Mouse (Mus musculus) lung, adult 2 months (tissue): ENCODE measurements around the gene Lpcat3.

Source experiments
- CTCF ChIP-seq: fragments of 200-500 bp; IDR thresholded peaks from 2 replicates; pipeline ENCODE4 v1.5.1; 2011; ENCODE audit warnings: mild to moderate bottlenecking, low read length, control low read depth; ENCODE audit not compliant: insufficient read depth
- POLR2A ChIP-seq: fragments of 200-500 bp; IDR thresholded peaks from 2 replicates; pipeline ENCODE4 v1.6.1; 2011; ENCODE audit warnings: low read depth, mild to moderate bottlenecking, control low read depth, low read length, borderline replicate concordance; ENCODE audit errors: extremely low read depth

DNA sequence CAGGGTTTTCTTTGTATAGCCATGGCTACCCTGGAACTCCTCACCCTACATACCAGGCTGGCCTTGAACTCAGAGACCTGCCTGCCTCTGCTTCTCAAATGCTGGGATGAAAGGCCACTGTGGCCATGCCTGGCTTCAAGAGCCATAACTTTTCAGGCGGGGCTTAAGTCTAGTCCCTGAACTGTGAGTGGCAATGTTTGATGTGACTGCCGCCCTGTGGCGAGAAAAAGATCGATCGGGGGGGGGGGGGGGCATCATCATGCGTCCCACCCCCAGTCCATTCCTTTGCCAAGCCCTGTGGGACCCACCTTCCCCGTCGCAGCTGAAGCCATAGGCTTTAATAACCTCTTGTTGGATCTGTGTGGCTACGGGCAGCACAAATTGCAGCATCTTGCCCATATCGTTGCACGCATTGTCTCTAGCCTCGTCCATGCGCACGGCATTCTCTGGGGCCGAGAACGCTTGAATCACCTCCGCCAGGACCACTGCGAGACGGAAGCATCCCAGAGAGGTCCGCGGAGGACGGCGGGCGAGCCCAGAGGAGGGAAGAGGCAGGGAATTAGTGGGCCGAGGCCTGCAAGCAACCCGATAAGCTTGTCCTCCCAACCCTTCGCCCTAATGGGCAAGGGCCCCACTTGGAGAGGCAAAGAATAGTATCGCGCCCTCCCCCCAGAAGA lies 77.5 kb downstream of the Lpcat3 start:
- TF ChIP-seq CTCF (peak; percentile 40), POLR2A (no peak)
